Mouse (Mus musculus) CH12.LX (cell line): ENCODE results near the gene Cpa2. TPM values are rescaled to one million over a fixed set of nuclear protein-coding genes. Genes with fewer than 3 reads are reported as not detected.

Experiments
- DNase-seq: peaks from one replicate; pipeline ENCODE4 v3.0.0-alpha.2; 2013; ENCODE audit errors: extremely low read depth
- H3K27ac ChIP-seq: 2 replicates; pipeline ENCODE4 v1.5.1; 2012; ENCODE audit warnings: low read depth, mild to moderate bottlenecking, control low read depth, moderate library complexity; ENCODE audit not compliant: insufficient read depth
- H3K27me3 ChIP-seq: replicated peaks from 2 replicates; pipeline ENCODE3; 2012; ENCODE audit warnings: inconsistent platforms
- H3K36me3 ChIP-seq, 2 experiments: replicated peaks in 1 of 2; 2 replicates each; pipeline versions ENCODE3 to v1.6.1; 2012; ENCODE audit warnings: inconsistent platforms in 1 of 2, low read length in 1 of 2, mild to moderate bottlenecking in 1 of 2, mixed read lengths in 1 of 2, moderate library complexity in 1 of 2; ENCODE audit not compliant: control insufficient read depth in 1 of 2, insufficient read depth in 1 of 2
- H3K4me1 ChIP-seq, 2 experiments: 2 replicates each; pipeline ENCODE4 v1.6.1; 2012; ENCODE audit warnings: inconsistent platforms in 1 of 2, moderate library complexity in 1 of 2; ENCODE audit not compliant: insufficient read depth in 2 of 2, control insufficient read depth in 1 of 2
- H3K4me2 ChIP-seq: 2 replicates; pipeline ENCODE4 v1.6.1; 2012; ENCODE audit warnings: low read depth, mild to moderate bottlenecking, control low read depth; ENCODE audit not compliant: poor library complexity, insufficient read depth, severe bottlenecking
- H3K4me3 ChIP-seq, 3 experiments: fragments of 150-350 bp in 1 of 3; sonication (generic) in 1 of 3; replicated peaks in 1 of 3; 2 replicates each; pipeline versions ENCODE3 to v1.5.1; 2011 to 2012; ENCODE audit warnings: low read depth in 2 of 3, low read length in 2 of 3, mild to moderate bottlenecking in 2 of 3, moderate library complexity in 2 of 3, control low read depth in 1 of 3, improper control_type of control experiment in 1 of 3, inconsistent platforms in 1 of 3, mixed read lengths in 1 of 3; ENCODE audit not compliant: poor library complexity in 1 of 3
- H3K79me2 ChIP-seq: replicated peaks from 2 replicates; pipeline ENCODE4 v1.6.1; 2012; ENCODE audit warnings: mild to moderate bottlenecking, moderate library complexity; ENCODE audit not compliant: control insufficient read depth, poor library complexity, insufficient read depth, severe bottlenecking; ENCODE audit errors: extremely low read depth
- H3K9ac ChIP-seq: 2 replicates; pipeline ENCODE4 v1.6.1; 2012; ENCODE audit warnings: low read depth, mild to moderate bottlenecking, control low read depth, moderate library complexity; ENCODE audit not compliant: insufficient read depth
- H3K9me3 ChIP-seq: replicated peaks from 2 replicates; pipeline ENCODE3; 2012; ENCODE audit warnings: low read length, inconsistent platforms, mixed read lengths
- CTCF ChIP-seq, 2 experiments: IDR thresholded peaks in 1 of 2; conservative IDR thresholded peaks in 1 of 2; 2 replicates each; pipeline ENCODE4 v1.5.1; 2011 to 2012; ENCODE audit warnings: low read depth in 2 of 2, low read length in 2 of 2, improper control_type of control experiment in 1 of 2, inconsistent platforms in 1 of 2, mild to moderate bottlenecking in 1 of 2, moderate library complexity in 1 of 2
- E2F4 ChIP-seq: IDR thresholded peaks from 2 replicates; pipeline ENCODE4 v1.6.1; 2011; ENCODE audit warnings: low read depth, low read length, improper control_type of control experiment; ENCODE audit not compliant: insufficient replicate concordance
- ELF1 ChIP-seq: IDR thresholded peaks from 2 replicates; pipeline ENCODE4 v1.6.1; 2014; ENCODE audit warnings: low read depth, mild to moderate bottlenecking, inconsistent platforms, low read length, improper control_type of control experiment
- EP300 ChIP-seq: IDR thresholded peaks from 2 replicates; pipeline ENCODE4 v1.6.1; 2011; ENCODE audit warnings: low read length, improper control_type of control experiment
- HCFC1 ChIP-seq: IDR thresholded peaks from 2 replicates; pipeline ENCODE4 v1.6.1; 2012; ENCODE audit warnings: low read depth, mild to moderate bottlenecking, inconsistent platforms, low read length, improper control_type of control experiment
- JUN ChIP-seq: IDR thresholded peaks from 2 replicates; pipeline ENCODE4 v1.6.1; 2011; ENCODE audit warnings: low read depth, mild to moderate bottlenecking, low read length, improper control_type of control experiment, moderate library complexity; ENCODE audit not compliant: insufficient read depth
- JUND ChIP-seq: conservative IDR thresholded peaks from 2 replicates; pipeline ENCODE4 v1.6.1; 2011; ENCODE audit warnings: low read depth, low read length, improper control_type of control experiment
- MAFK ChIP-seq: IDR thresholded peaks from 2 replicates; pipeline ENCODE4 v1.6.1; 2011; ENCODE audit warnings: low read length, improper control_type of control experiment; ENCODE audit not compliant: insufficient replicate concordance
- MAX ChIP-seq: IDR thresholded peaks from 2 replicates; pipeline ENCODE4 v1.6.1; 2011; ENCODE audit warnings: low read length, improper control_type of control experiment
- MEF2A ChIP-seq: IDR thresholded peaks from 2 replicates; pipeline ENCODE4 v1.6.1; 2014; ENCODE audit warnings: low read depth, mild to moderate bottlenecking, inconsistent platforms, low read length, improper control_type of control experiment, borderline replicate concordance
- MYC ChIP-seq: IDR thresholded peaks from 2 replicates; pipeline ENCODE4 v1.6.1; 2011; ENCODE audit warnings: low read depth, mild to moderate bottlenecking, improper control_type of control experiment, low read length
- NELFE ChIP-seq: IDR thresholded peaks from 2 replicates; pipeline ENCODE4 v1.6.1; 2011; ENCODE audit warnings: low read depth, low read length, improper control_type of control experiment
- PAX5 ChIP-seq: IDR thresholded peaks from 2 replicates; pipeline ENCODE4 v1.6.1; 2012; ENCODE audit warnings: low read length, inconsistent platforms, mixed read lengths
- POLR2A ChIP-seq: IDR thresholded peaks from 2 replicates; pipeline ENCODE4 v1.6.1; 2011; ENCODE audit warnings: low read depth, mild to moderate bottlenecking, improper control_type of control experiment, low read length
- RAD21 ChIP-seq: IDR thresholded peaks from 2 replicates; pipeline ENCODE4 v1.6.1; 2011; ENCODE audit warnings: low read depth, mild to moderate bottlenecking, low read length, improper control_type of control experiment, moderate library complexity
- RCOR1 ChIP-seq: conservative IDR thresholded peaks from 2 replicates; pipeline ENCODE4 v1.6.1; 2012; ENCODE audit warnings: low read depth, mild to moderate bottlenecking, inconsistent platforms, low read length, improper control_type of control experiment
- SMC3 ChIP-seq: IDR thresholded peaks from 2 replicates; pipeline ENCODE4 v1.6.1; 2011; ENCODE audit warnings: low read depth, low read length, improper control_type of control experiment
- UBTF ChIP-seq: IDR thresholded peaks from 2 replicates; pipeline ENCODE4 v1.6.1; 2012; ENCODE audit warnings: low read depth, mild to moderate bottlenecking, inconsistent platforms, low read length, improper control_type of control experiment, moderate library complexity
- USF1 ChIP-seq: IDR thresholded peaks from 2 replicates; pipeline ENCODE4 v1.6.1; 2014; ENCODE audit warnings: low read depth, mild to moderate bottlenecking, inconsistent platforms, low read length, improper control_type of control experiment
- USF2 ChIP-seq: conservative IDR thresholded peaks from 2 replicates; pipeline ENCODE4 v1.6.1; 2011; ENCODE audit warnings: low read depth, low read length, improper control_type of control experiment
- ZC3H11A ChIP-seq: IDR thresholded peaks from 2 replicates; pipeline ENCODE4 v1.6.1; 2012; ENCODE audit warnings: low read depth, mild to moderate bottlenecking, inconsistent platforms, low read length, improper control_type of control experiment
- ZKSCAN1 ChIP-seq: IDR thresholded peaks from 2 replicates; pipeline ENCODE4 v1.6.1; 2012; ENCODE audit warnings: low read depth, inconsistent platforms, low read length, improper control_type of control experiment, borderline replicate concordance
- ZNF384 ChIP-seq: IDR thresholded peaks from 2 replicates; pipeline ENCODE4 v1.6.1; 2012; ENCODE audit warnings: low read depth, low read length, improper control_type of control experiment, inconsistent platforms
- dilution Hi-C: fragments of 300-500 bp; cut with MboI; formaldehyde crosslinking; loops from 2 replicates; pipeline ENCODE4 v1.14.3; 2020; ENCODE audit warnings: low sequenced_read_pairs; ENCODE audit not compliant: extremely low pct_unique_long_range_greater_than_20kb, extremely low pct_ligation_motif_present
- in situ Hi-C: fragments of 300-500 bp; cut with MboI; formaldehyde crosslinking; loops from 3 replicates; pipeline ENCODE4 v1.14.3; 2019; ENCODE audit warnings: low sequenced_read_pairs, low pct_ligation_motif_present, low pct_unique_long_range_greater_than_20kb, mixed read lengths
- polyA plus RNA-seq: library from polyadenylated mRNA; unstranded; fragments of >175 nt; gene quantifications from 2 replicates; pipeline ENCODE4 v1.2.1, GENCODE M21; 2012; ENCODE audit warnings: low read depth; ENCODE audit not compliant: insufficient read length
- total RNA-seq, 2 experiments: library from RNA; depleted of rRNA; stranded (reverse); fragments of 300-350 nt in 1 of 2; fragments of >200 nt in 1 of 2; gene quantifications; 2 replicates each; pipeline ENCODE4 v1.2.3; 2012 to 2014

Gene Cpa2
- total and polyA plus RNA-seq, 3 experiments: not detected

DNA sequence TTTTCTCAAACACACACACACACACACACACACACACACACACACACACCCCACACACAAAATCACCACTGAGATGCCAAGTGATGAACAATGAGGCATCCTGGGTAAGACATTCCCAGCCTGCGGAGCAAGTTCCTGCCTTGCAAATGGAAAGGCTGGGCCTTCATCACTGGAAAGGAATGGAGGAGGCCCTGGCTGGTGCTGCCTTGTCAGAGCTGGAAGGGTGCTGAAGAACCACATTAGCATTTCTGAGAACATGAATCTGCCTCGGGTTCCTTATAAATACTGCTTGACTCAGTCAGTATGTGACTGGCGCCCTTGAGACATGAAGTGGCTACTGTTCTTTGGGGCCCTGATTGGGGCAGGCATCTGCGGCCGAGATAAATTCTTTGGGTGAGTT lies 26.7 kb downstream of the Cpa2 start, which contains the start of gene Cpa4:
Cpa4 (plus strand) TSS at position 301 of the 400 bp plus-strand sequence.
- no peak within 1 kb of the TSS for H3K27ac ChIP-seq
- dilution Hi-C loops (no loop called here), in situ Hi-C loops (no loop called here)
- H3K27me3 ChIP-seq: no peaks in the 10 kb centered on the region
- no peak within 1 kb of the TSS for H3K9ac ChIP-seq
- no peaks in the 10 kb centered on the region for H3K36me3 ChIP-seq
- no peaks in the 10 kb centered on the region for H3K4me1 ChIP-seq
- DNase-seq: no peak
- no peaks in the 10 kb centered on the region for H3K79me2 ChIP-seq
- H3K9me3 ChIP-seq: no peaks in the 10 kb centered on the region
- H3K4me3 ChIP-seq: no peak within 1 kb of the TSS
- TF ChIP-seq RAD21: no peak
- no peak for TF ChIP-seq POLR2A
- TF ChIP-seq HCFC1: no peak
- TF ChIP-seq MYC: no peak
- TF ChIP-seq NELFE: no peak
- no peak for TF ChIP-seq UBTF
- no peak for TF ChIP-seq CTCF (conservative IDR thresholded peaks at IDR 0.05 in 1 of 2, IDR thresholded peaks at IDR 0.05 in 1 of 2; ENCODE audit: low read depth in 2 of 2, low read length in 2 of 2)
- TF ChIP-seq ZNF384: no peak
- no peak for TF ChIP-seq ELF1
- TF ChIP-seq PAX5: no peak
- TF ChIP-seq SMC3: no peak
- H3K4me2 ChIP-seq: no peak within 1 kb of the TSS

DNA sequence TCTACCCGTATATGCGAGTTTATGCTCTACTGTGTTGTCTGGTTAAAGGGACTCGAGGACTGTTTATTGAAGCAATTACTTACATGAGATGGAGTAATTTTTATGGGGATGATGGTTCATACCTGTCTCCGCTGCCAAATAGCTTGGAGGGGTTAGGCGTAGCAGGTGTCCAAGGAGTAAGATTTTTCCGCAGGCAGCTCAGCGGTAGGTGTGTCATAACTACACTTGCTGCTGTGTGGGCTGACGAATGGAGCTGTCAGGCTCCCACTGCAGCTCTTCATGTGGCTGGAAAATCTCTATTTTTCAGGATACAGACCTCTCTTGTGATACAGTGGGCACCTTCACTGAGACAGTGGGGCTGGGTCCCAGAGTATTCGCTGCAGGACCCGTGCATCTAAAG lies 27.9 kb downstream of the Cpa2 start:
- Histone ChIP-seq H3K4me1 (no peaks in the 10 kb centered on the region), H3K9me3 (no peaks in the 10 kb centered on the region), H3K27ac (no peak overlapping the region), H3K36me3 (no peaks in the 10 kb centered on the region), H3K4me2 (no peak overlapping the region), H3K4me3 (no peak overlapping the region), H3K27me3 (no peaks in the 10 kb centered on the region), H3K79me2 (no peaks in the 10 kb centered on the region), H3K9ac (no peak overlapping the region)
- DNase-seq: no peak
- TF ChIP-seq MEF2A (no peak), SMC3 (no peak), ZKSCAN1 (no peak), NELFE (no peak), ZC3H11A (no peak), MAX (no peak), ELF1 (no peak), POLR2A (no peak), JUND (no peak), RCOR1 (no peak), E2F4 (no peak), MAFK (no peak), USF1 (no peak), ZNF384 (no peak), JUN (no peak), USF2 (no peak), EP300 (no peak)
- in situ Hi-C loops (no loop called here), dilution Hi-C loops (no loop called here)
